Mouse (Mus musculus) gastrocnemius, adult 2 months (tissue): ENCODE measurements around the gene Sytl3. TPM values are rescaled to one million over a fixed set of nuclear protein-coding genes. Genes with fewer than 3 reads are reported as not detected.

Experiments
- DNase-seq: peaks from one replicate; pipeline ENCODE4 v3.0.0; 2022
- H3K27ac ChIP-seq: fragments of 200-600 bp; 2 replicates; pipeline ENCODE4 v1.8.1; 2022; ENCODE audit warnings: mild to moderate bottlenecking
- H3K4me3 ChIP-seq: fragments of 200-600 bp; 2 replicates; pipeline ENCODE4 v1.8.1; 2022; ENCODE audit warnings: mild to moderate bottlenecking, moderate library complexity
- CTCF ChIP-seq: fragments of 200-600 bp; IDR thresholded peaks from 2 replicates; pipeline ENCODE4 v1.8.1; 2022; ENCODE audit warnings: antibody characterized with exemption, mild to moderate bottlenecking, moderate library complexity
- intact Hi-C: fragments of 180-260 bp; cut with DNase I; formaldehyde crosslinking; loops from one replicate; pipeline ENCODE4 v1.15.1; 2025
- total RNA-seq, 2 experiments: library from RNA; stranded (reverse); gene quantifications; 2 replicates each; pipeline ENCODE4 v1.2.3; 2021

Gene Sytl3
- total RNA-seq, 2 experiments from 2014 or later = 0.31 TPM; not detected in 1

GRCm38 (mm10) chr17:6780521-6781115 is 121.7 kb downstream of the Sytl3 start:
- intact Hi-C loops = loop anchor here (5.0 kb wide), 1 partner anchor 47 kb away; no protein-coding TSS in a partner anchor
- Histone ChIP-seq H3K27ac (no peak overlapping the region), H3K4me3 (no peak overlapping the region)
- no peak for TF ChIP-seq CTCF
- DNase-seq = no peak

- Histone ChIP-seq H3K4me3 (peak overlapping the region; percentile 100), H3K27ac (no peak overlapping the region)
- no peak for DNase-seq
- TF ChIP-seq CTCF = no peak
- intact Hi-C loops = loop anchor here (5.0 kb wide), 1 partner anchor 46 kb away; no protein-coding TSS in a partner anchor
Measured at GRCm38 (mm10) chr17:6781273-6781672, 122.4 kb downstream of the Sytl3 start.

GRCm38 (mm10) chr17:6782033-6782526 is 123.2 kb downstream of the Sytl3 start:
- peak overlapping the region; percentile 100 for H3K4me3 ChIP-seq
- intact Hi-C loops = loop anchor here (5.0 kb wide), 1 partner anchor 45 kb away; no protein-coding TSS in a partner anchor
- no peak for DNase-seq
- no peak for TF ChIP-seq CTCF
- H3K27ac ChIP-seq = peak overlapping the region; percentile 88

- TF ChIP-seq CTCF = 0 out of 2 replicates have a peak, but pooled peaks have one; percentile 0
- Histone ChIP-seq H3K4me3 (peak within 1 kb of the TSS; percentile 100), H3K27ac (peak within 1 kb of the TSS; percentile 88)
- intact Hi-C loops = loop anchor here (5.0 kb wide), 1 partner anchor 45 kb away; no protein-coding TSS in a partner anchor
- peak; percentile 90 for DNase-seq
Measured at GRCm38 (mm10) chr17:6782611-6783005, 123.7 kb downstream of the Sytl3 start, which contains the start of gene Ezr. TSS of gene Ezr (minus strand) at chr17:6782784.

- Histone ChIP-seq H3K27ac (peak overlapping the region; percentile 88), H3K4me3 (peak overlapping the region; percentile 100)
- no peak for TF ChIP-seq CTCF
- intact Hi-C loops = loop anchor here (5.0 kb wide), 1 partner anchor 44 kb away; no protein-coding TSS in a partner anchor
- peak; percentile 67 for DNase-seq
Measured at GRCm38 (mm10) chr17:6783006-6783661, 124.2 kb downstream of the Sytl3 start.

- H3K27ac ChIP-seq = no peak overlapping the region
- TF ChIP-seq CTCF = no peak
- intact Hi-C loops = loop anchor here (5.0 kb wide), 1 partner anchor 43 kb away; no protein-coding TSS in a partner anchor
- no peak for DNase-seq
- H3K4me3 ChIP-seq = peak overlapping the region; percentile 100
Measured at GRCm38 (mm10) chr17:6783756-6784357, 125.0 kb downstream of the Sytl3 start.

- no peak overlapping the region for H3K4me3 ChIP-seq
- DNase-seq = no peak
- intact Hi-C loops = no loop called here
- no peak for TF ChIP-seq CTCF
- H3K27ac ChIP-seq = no peak overlapping the region
Measured at GRCm38 (mm10) chr17:6787241-6787640, 128.3 kb downstream of the Sytl3 start.

Other genes starting within 250 kb of the Sytl3 start
- 10 to 100 TPM; 55.9 to 57.4 TPM for gene Dynlt1b, start 229.0 kb upstream of the Sytl3 start, total RNA-seq
- 1 to 10 TPM; 2.0 to 2.1 TPM for gene Dynlt1c, start 57.4 kb upstream of the Sytl3 start, total RNA-seq
- 10 to 100 TPM; 54.7 to 57.4 TPM for gene Dynlt1f, start 3.2 kb upstream of the Sytl3 start, total RNA-seq
- gene Ezr, start 123.7 kb downstream of the Sytl3 start, total RNA-seq = 1 to 10 TPM; 1.5 to 1.9 TPM